Mouse (Mus musculus) v-Abl transformed pro-B cells (cell line): ENCODE results near the gene Hspa2.

Experiments
- in situ Hi-C, 2 experiments: fragments of 400-800 bp; cut with MboI; formaldehyde crosslinking; loops; one replicate each; pipeline ENCODE4 v1.15.1; 2025; ENCODE audit not compliant: unreplicated experiment in 2 of 2

The Hspa2 gene

GRCm38 (mm10) chr12:76375506-76375905 is 28.5 kb upstream of the Hspa2 start:
- in situ Hi-C loops, result loop anchor here in 1 of 2 experiments (5.0 kb wide), 1 partner anchor 33 kb away; no protein-coding TSS in a partner anchor

- in situ Hi-C loops, result loop anchor here in 1 of 2 experiments (5.0 kb wide), 1 partner anchor 34 kb away; no protein-coding TSS in a partner anchor
These were observed 27.3 kb upstream of the Hspa2 start for GRCm38 (mm10) chr12:76376649-76377048.

- in situ Hi-C loops, result loop anchor here in 1 of 2 experiments (5.0 kb wide), 1 partner anchor 35 kb away; no protein-coding TSS in a partner anchor
These were observed 26.9 kb upstream of the Hspa2 start for GRCm38 (mm10) chr12:76377059-76377458.

- in situ Hi-C loops, result loop anchor here in 1 of 2 experiments (5.0 kb wide), 1 partner anchor 35 kb away; no protein-coding TSS in a partner anchor
These were observed 26.2 kb upstream of the Hspa2 start for GRCm38 (mm10) chr12:76377726-76378125.

- in situ Hi-C loops, result loop anchor here in 1 of 2 experiments (5.0 kb wide), 1 partner anchor 36 kb away; no protein-coding TSS in a partner anchor
These were observed 25.4 kb upstream of the Hspa2 start for GRCm38 (mm10) chr12:76378556-76378955.

GRCm38 (mm10) chr12:76380151-76380550 is 23.8 kb upstream of the Hspa2 start:
- in situ Hi-C loops, result no loop called here

- in situ Hi-C loops, result no loop called here
These were observed 18.6 kb upstream of the Hspa2 start for GRCm38 (mm10) chr12:76385342-76385741.

- in situ Hi-C loops, result no loop called here
These were observed 15.2 kb upstream of the Hspa2 start for GRCm38 (mm10) chr12:76388794-76389193.

GRCm38 (mm10) chr12:76391595-76392271 is 12.2 kb upstream of the Hspa2 start:
- in situ Hi-C loops, result no loop called here

GRCm38 (mm10) chr12:76392979-76393378 is 11.0 kb upstream of the Hspa2 start:
- in situ Hi-C loops, result no loop called here

- in situ Hi-C loops, result no loop called here
These were observed 6.7 kb upstream of the Hspa2 start for GRCm38 (mm10) chr12:76397281-76397680.

- in situ Hi-C loops, result no loop called here
These were observed 2.3 kb upstream of the Hspa2 start for GRCm38 (mm10) chr12:76401674-76402073.

- in situ Hi-C loops, result no loop called here
These were observed 738 bp upstream of the Hspa2 start for GRCm38 (mm10) chr12:76402991-76403885.

- in situ Hi-C loops, result no loop called here
These were observed 833 bp downstream of the Hspa2 start for GRCm38 (mm10) chr12:76404836-76405182.

GRCm38 (mm10) chr12:76405183-76405970 is 1.4 kb downstream of the Hspa2 start:
- in situ Hi-C loops, result no loop called here

GRCm38 (mm10) chr12:76405971-76406370 is 2.0 kb downstream of the Hspa2 start:
- in situ Hi-C loops, result no loop called here

- in situ Hi-C loops, result no loop called here
These were observed 3.2 kb downstream of the Hspa2 start for GRCm38 (mm10) chr12:76407184-76407583.

GRCm38 (mm10) chr12:76409166-76409565 is 5.2 kb downstream of the Hspa2 start:
- in situ Hi-C loops, result no loop called here

GRCm38 (mm10) chr12:76415383-76416010 is 11.5 kb downstream of the Hspa2 start:
- in situ Hi-C loops, result no loop called here

- in situ Hi-C loops, result no loop called here
These were observed 13.5 kb downstream of the Hspa2 start, which contains the start of gene Ppp1r36 for GRCm38 (mm10) chr12:76417433-76417854. Gene Ppp1r36 (plus strand): TSS chr12:76417538.
